Mouse (Mus musculus) hindbrain, embryonic 10.5 days (tissue): Measurements from ENCODE around the gene Pxdc1. TPM values are rescaled to one million over a fixed set of nuclear protein-coding genes. Genes with fewer than 3 reads are reported as not detected.

Experiments used
- DNase-seq: peaks from one replicate; pipeline ENCODE4 v3.0.0-alpha.2; 2017; ENCODE audit warnings: low spot score
- H3K27ac ChIP-seq: fragments of 300-500 bp; sonication (generic); 2 replicates; pipeline ENCODE4 v1.5.1; 2016; ENCODE audit warnings: mild to moderate bottlenecking, moderate library complexity
- H3K27me3 ChIP-seq: fragments of 300-500 bp; sonication (generic); 2 replicates; pipeline ENCODE4 v1.6.1; 2016; ENCODE audit warnings: mild to moderate bottlenecking; ENCODE audit not compliant: poor library complexity, insufficient read depth, severe bottlenecking
- H3K36me3 ChIP-seq: fragments of 300-500 bp; sonication (generic); 2 replicates; pipeline ENCODE4 v1.6.1; 2016; ENCODE audit warnings: mild to moderate bottlenecking, moderate library complexity
- H3K4me1 ChIP-seq: fragments of 300-500 bp; sonication (generic); replicated peaks from 2 replicates; pipeline ENCODE4 v1.6.1; 2016; ENCODE audit warnings: mild to moderate bottlenecking
- H3K4me3 ChIP-seq: fragments of 300-500 bp; sonication (generic); 2 replicates; pipeline ENCODE4 v1.5.1; 2016; ENCODE audit warnings: mild to moderate bottlenecking, moderate library complexity
- H3K9me3 ChIP-seq: fragments of 300-500 bp; sonication (generic); 2 replicates; pipeline ENCODE4 v1.6.1; 2016; ENCODE audit warnings: mild to moderate bottlenecking, moderate library complexity
- WGBS: fragments of 180-500 bp; shearing (Covaris S2); methylation state at CpG from one replicate; pipeline ENCODE4 v1.1.7; 2016; 5-methylcytosine and 5-hydroxymethylcytosine counted together
- polyA plus RNA-seq: library from polyadenylated mRNA; unstranded; fragments of >200 nt; fragmentation: Nextera tagmentation; extraction: Ambion mirVana; gene quantifications from 2 replicates; pipeline ENCODE4 v1.2.1, GENCODE M21; 2016

The Pxdc1 gene
- polyA plus RNA-seq, 1 experiment from 2014 or later, result 3.6 TPM

DNA sequence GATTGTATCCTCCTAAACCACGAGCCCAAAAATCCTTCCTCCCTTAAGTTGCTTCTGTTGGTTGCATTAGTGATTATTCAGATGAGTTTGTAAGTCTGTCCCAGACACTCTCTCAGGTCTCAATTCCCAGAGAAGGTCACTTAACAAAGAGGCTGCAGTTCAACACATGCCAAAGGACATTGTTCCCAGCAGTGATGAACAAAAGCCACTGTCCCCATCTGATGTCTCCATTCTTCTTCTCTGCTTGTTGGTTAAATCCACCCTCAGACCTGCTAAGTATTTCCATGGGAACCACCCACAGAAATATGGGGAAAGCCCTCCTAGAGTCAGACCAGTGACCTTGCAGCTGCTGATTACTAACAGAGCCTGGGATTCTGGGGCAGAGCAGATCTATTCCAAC, 43.6 kb downstream of the Pxdc1 start:
- Histone ChIP-seq H3K9me3 (no peaks in the 10 kb centered on the region), H3K4me3 (no peak overlapping the region), H3K27me3 (0 out of 2 replicates have a peak, but pooled peaks cover 3% of the 10 kb centered on the region), H3K36me3 (no peaks in the 10 kb centered on the region), H3K4me1 (peaks cover 13% of the 10 kb centered on the region), H3K27ac (no peak overlapping the region)
- 34% methylated on average over 1 of the region's 1 CpGs for WGBS
- peak; percentile 20 for DNase-seq

DNA sequence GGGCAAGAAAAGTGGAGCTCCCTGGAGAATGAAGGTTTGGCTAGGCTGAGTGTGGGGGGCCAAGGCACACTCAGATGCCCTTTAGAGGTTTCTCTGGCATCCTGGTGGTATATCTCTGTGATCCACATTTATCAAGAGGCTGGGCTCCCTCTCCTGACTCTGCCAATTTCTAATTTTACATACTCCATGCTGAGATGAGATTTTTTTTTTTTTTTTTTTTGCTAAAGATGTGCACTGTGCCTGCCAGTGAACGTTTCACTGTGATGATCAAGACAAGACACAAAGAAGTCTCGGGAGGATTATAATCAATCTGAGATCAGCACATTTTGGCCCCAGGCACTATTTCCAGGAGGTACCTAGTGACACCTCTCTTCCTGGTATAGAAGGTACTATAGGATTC, 46.2 kb downstream of the Pxdc1 start:
- Histone ChIP-seq H3K27ac (no peak overlapping the region), H3K4me3 (no peak overlapping the region), H3K27me3 (0 out of 2 replicates have a peak, but pooled peaks cover 3% of the 10 kb centered on the region), H3K9me3 (no peaks in the 10 kb centered on the region), H3K36me3 (no peaks in the 10 kb centered on the region), H3K4me1 (peaks cover 13% of the 10 kb centered on the region)
- WGBS, result 73% methylated on average over 2 of the region's 2 CpGs
- no peak for DNase-seq

GRCm38 (mm10) chr13:34605884-34606283, 47.4 kb downstream of the Pxdc1 start:
- H3K27ac ChIP-seq, result peak overlapping the region; percentile 59
- H3K36me3 ChIP-seq, result no peaks in the 10 kb centered on the region
- H3K27me3 ChIP-seq, result 0 out of 2 replicates have a peak, but pooled peaks cover 3% of the 10 kb centered on the region
- DNase-seq, result peak; percentile 13
- H3K9me3 ChIP-seq, result no peaks in the 10 kb centered on the region
- peaks cover 13% of the 10 kb centered on the region for H3K4me1 ChIP-seq
- no peak overlapping the region for H3K4me3 ChIP-seq
- 61% methylated on average over 3 of the region's 3 CpGs for WGBS

GRCm38 (mm10) chr13:34605206-34605605, 48.1 kb downstream of the Pxdc1 start:
- no peak for DNase-seq
- 63% methylated on average over 5 of the region's 5 CpGs for WGBS
- Histone ChIP-seq H3K36me3 (no peaks in the 10 kb centered on the region), H3K27ac (no peak overlapping the region), H3K4me1 (peaks cover 16% of the 10 kb centered on the region), H3K27me3 (0 out of 2 replicates have a peak, but pooled peaks cover 3% of the 10 kb centered on the region), H3K4me3 (no peak overlapping the region), H3K9me3 (no peaks in the 10 kb centered on the region)

DNA sequence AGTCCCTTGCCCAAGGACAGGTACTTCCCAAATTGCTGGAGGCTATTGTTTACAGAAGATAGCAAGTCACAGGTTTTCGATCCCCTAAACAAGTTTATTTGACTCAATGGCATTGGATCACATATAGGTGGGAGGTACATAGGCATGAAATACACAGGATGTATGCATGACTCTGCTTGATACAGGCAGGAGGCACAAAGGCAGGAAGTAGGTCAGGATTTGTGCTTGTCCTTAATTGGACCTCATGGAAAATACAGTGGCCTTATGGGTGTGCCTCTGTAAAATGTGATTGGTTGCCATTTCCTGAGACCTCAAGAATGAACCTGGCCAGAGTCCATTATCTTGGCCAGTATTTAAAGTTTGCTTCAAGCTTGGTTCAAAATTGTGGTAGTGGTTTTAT, 48.9 kb downstream of the Pxdc1 start:
- Histone ChIP-seq H3K4me1 (peaks cover 11% of the 10 kb centered on the region), H3K9me3 (no peaks in the 10 kb centered on the region), H3K27me3 (0 out of 2 replicates have a peak, but pooled peaks cover 3% of the 10 kb centered on the region), H3K27ac (no peak overlapping the region), H3K36me3 (no peaks in the 10 kb centered on the region), H3K4me3 (no peak overlapping the region)
- DNase-seq, result no peak
- 98% methylated on average over 1 of the region's 1 CpGs for WGBS

DNA sequence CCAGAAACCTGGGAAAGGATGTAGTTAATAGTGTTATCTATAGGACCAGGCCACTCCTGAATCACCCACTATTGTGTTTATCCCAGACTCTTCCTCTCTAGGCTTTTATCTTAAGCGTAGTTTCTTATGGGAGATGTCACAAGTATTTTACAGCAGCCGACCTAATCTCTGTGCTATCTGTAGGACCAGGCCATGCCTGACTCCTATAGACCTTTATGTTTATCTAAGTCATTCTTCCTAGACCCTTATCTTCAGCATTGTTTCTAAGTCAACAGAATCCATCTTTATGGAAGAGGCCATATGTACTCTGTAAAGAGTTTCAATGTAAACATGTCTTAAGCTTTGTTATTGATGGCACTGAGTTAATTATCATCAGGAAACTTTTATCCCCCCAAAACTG, 50.5 kb downstream of the Pxdc1 start:
- Histone ChIP-seq H3K36me3 (no peaks in the 10 kb centered on the region), H3K27ac (no peak overlapping the region), H3K4me3 (no peak overlapping the region), H3K4me1 (peaks cover 11% of the 10 kb centered on the region), H3K9me3 (no peaks in the 10 kb centered on the region), H3K27me3 (no peaks in the 10 kb centered on the region)
- WGBS, result 82% methylated on average over 2 of the region's 2 CpGs
- DNase-seq, result no peak

DNA sequence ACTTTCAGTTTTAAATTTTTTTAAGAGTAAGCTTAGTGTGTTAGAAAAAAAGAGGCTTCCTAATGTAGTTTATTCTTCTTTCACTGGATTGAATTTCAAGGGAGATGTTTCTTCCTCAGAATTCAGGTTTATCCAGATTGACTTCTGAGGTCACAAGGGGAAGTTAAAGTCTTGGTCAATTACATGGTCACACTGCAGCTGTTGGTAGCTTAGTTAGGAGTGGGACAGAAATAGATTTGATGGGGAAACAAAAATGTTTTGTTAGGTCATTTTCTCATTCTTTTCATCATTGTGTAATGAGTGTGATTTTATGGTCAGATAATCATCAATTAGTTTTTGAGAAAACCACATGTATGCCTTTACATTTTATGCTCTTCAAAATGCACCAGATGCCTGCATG, 56.5 kb downstream of the Pxdc1 start:
- Histone ChIP-seq H3K4me1 (peaks cover 3% of the 10 kb centered on the region; the same call in 1 of the 2 replicates), H3K9me3 (no peaks in the 10 kb centered on the region), H3K27ac (no peak overlapping the region), H3K27me3 (no peaks in the 10 kb centered on the region), H3K36me3 (no peaks in the 10 kb centered on the region), H3K4me3 (no peak overlapping the region)
- no peak for DNase-seq

Other genes with a start within 250 kb of the Pxdc1 start
- gene Fam50b, start 81.4 kb upstream of the Pxdc1 start, polyA plus RNA-seq, result 0.12 TPM in 1 of 2 replicates, not detected in the other
- gene Prpf4b, start 221.8 kb upstream of the Pxdc1 start, polyA plus RNA-seq, result 44.9 and 71.1 TPM in 2 replicates